Mouse (Mus musculus) megakaryocyte, adult 5-6 weeks (primary cell): ENCODE measurements around the gene Klhl12. TPM values are rescaled to one million over a fixed set of nuclear protein-coding genes. Genes with fewer than 3 reads are reported as not detected.

Experiments
- total RNA-seq, 2 experiments: library from RNA; stranded (forward) in 1 of 2; stranded (reverse) in 1 of 2; fragments of 153-499, 151-499 nt in 1 of 2; fragments of 221-1000, 200-1000 nt in 1 of 2; gene quantifications; 2 replicates each; pipeline versions ENCODE4 v1.2.3 to v1.2.4; 2015 to 2017

Klhl12 gene
- total RNA-seq, 2 experiments from 2014 or later: 10.2 to 11.2 TPM

Other genes starting within 250 kb of the Klhl12 start
- not detected in 2 replicates for gene Adora1, start 220.1 kb upstream of the Klhl12 start, total RNA-seq (2015)
- gene Adora1, start 220.1 kb upstream of the Klhl12 start, total RNA-seq (2017): not detected in 2 replicates
- gene Myog, start 165.5 kb upstream of the Klhl12 start, total RNA-seq (2015): not detected in 2 replicates
- not detected in 2 replicates for gene Myog, start 165.5 kb upstream of the Klhl12 start, total RNA-seq (2017)
- 43.1 and 50.5 TPM in 2 replicates for gene Ppfia4, start 122.6 kb upstream of the Klhl12 start, total RNA-seq (2015)
- gene Ppfia4, start 122.6 kb upstream of the Klhl12 start, total RNA-seq (2017): 47.0 and 55.6 TPM in 2 replicates
- 33.5 and 39.2 TPM in 2 replicates for gene Tmem183a, start 93.6 kb upstream of the Klhl12 start, total RNA-seq (2015)
- gene Tmem183a, start 93.6 kb upstream of the Klhl12 start, total RNA-seq (2017): 50.4 and 55.3 TPM in 2 replicates
- gene 4933406M09Rik, start 69.6 kb upstream of the Klhl12 start, total RNA-seq (2015): not detected in 2 replicates
- gene 4933406M09Rik, start 69.6 kb upstream of the Klhl12 start, total RNA-seq (2017): not detected in 2 replicates
- 54.5 and 69.7 TPM in 2 replicates for gene Cyb5r1, start 50.0 kb upstream of the Klhl12 start, total RNA-seq (2015)
- 43.8 and 46.8 TPM in 2 replicates for gene Cyb5r1, start 50.0 kb upstream of the Klhl12 start, total RNA-seq (2017)
- 118 and 120 TPM in 2 replicates for gene Adipor1, start 40.2 kb upstream of the Klhl12 start, total RNA-seq (2015)
- 73.8 and 83.6 TPM in 2 replicates for gene Adipor1, start 40.2 kb upstream of the Klhl12 start, total RNA-seq (2017)
- 20.6 and 24.1 TPM in 2 replicates for gene Rabif, start 39.1 kb downstream of the Klhl12 start, total RNA-seq (2015)
- 16.1 and 18.6 TPM in 2 replicates for gene Rabif, start 39.1 kb downstream of the Klhl12 start, total RNA-seq (2017)
- not detected in 2 replicates for gene Mgat4e, start 94.2 kb downstream of the Klhl12 start, total RNA-seq (2015)
- not detected in 2 replicates for gene Mgat4e, start 94.2 kb downstream of the Klhl12 start, total RNA-seq (2017)
- gene Kdm5b, start 104.6 kb downstream of the Klhl12 start, total RNA-seq (2015): 7.1 and 9.5 TPM in 2 replicates
- 7.1 and 10.2 TPM in 2 replicates for gene Kdm5b, start 104.6 kb downstream of the Klhl12 start, total RNA-seq (2017)
- gene Syt2, start 191.1 kb downstream of the Klhl12 start, total RNA-seq (2015): not detected in 2 replicates
- gene Syt2, start 191.1 kb downstream of the Klhl12 start, total RNA-seq (2017): not detected in 2 replicates